ENCODE assay signal across 19 mouse cellular contexts in genomic region chr3:122393836-122394374, GRCm38 (mm10).
A peak's percentile ranks its signal among the peaks of the same experiment; 100 is the strongest.
DNase-seq lines count a peak whose midpoint lies in the region; TF ChIP-seq lines count a peak whose summit lies in the region.
"Had no signal": no experiment of that assay in that cellular context is flagged by ENCODE, and none has a peak within 500 bp of the region (broad histone marks: within the 10 kb centered on the region; RNA-seq: fewer than 3 reads in every experiment).

No protein-coding gene starts in this region.

- no peak; the same call in 1 of the 2 replicates for TF ChIP-seq POLR2A in spleen, adult 2 months (IDR thresholded peaks at IDR 0.05; ENCODE audit: low read depth, low read length)

- WGBS in spleen, adult 2 months = 47% methylated on average over 12 of the region's 12 CpGs

- no peak for TF ChIP-seq CTCF in spleen, adult 2 months (IDR thresholded peaks at IDR 0.05; ENCODE audit: extremely low read depth, insufficient read depth, insufficient read length, insufficient replicate concordance)

- peak overlapping the region; percentile 86 for H3K27ac ChIP-seq in spleen, adult 2 months (ENCODE audit: insufficient read depth, low read length)
- H3K27ac ChIP-seq: embryonic facial prominence, embryonic 10.5 days; forebrain, embryonic 12.5 days; heart, adult 2 months; intestine, embryonic 15.5 days; liver, embryonic 15.5 days; neural tube, embryonic 13.5 days had no signal

- H3K27me3 ChIP-seq in spleen, adult 2 months (ENCODE audit: control insufficient read depth, insufficient read depth, low read length) = no peaks in the 10 kb centered on the region
- H3K27me3 ChIP-seq: forebrain, embryonic 12.5 days; intestine, embryonic 15.5 days; liver, embryonic 15.5 days; neural tube, embryonic 13.5 days had no signal

- no peaks in the 10 kb centered on the region for H3K36me3 ChIP-seq in spleen, adult 2 months (ENCODE audit: control insufficient read depth, insufficient read depth, low read length)
- H3K36me3 ChIP-seq: embryonic facial prominence, embryonic 10.5 days; forebrain, embryonic 12.5 days; intestine, embryonic 15.5 days; liver, embryonic 15.5 days; neural tube, embryonic 13.5 days had no signal

- no peak overlapping the region for H3K4me3 ChIP-seq in spleen, adult 2 months (ENCODE audit: extremely low read depth, insufficient read depth, insufficient read length)
- H3K4me3 ChIP-seq: embryonic facial prominence, embryonic 10.5 days; forebrain, embryonic 12.5 days; heart, adult 2 months; intestine, embryonic 15.5 days; liver, embryonic 15.5 days; neural tube, embryonic 13.5 days had no signal

- DNase-seq in gastrocnemius, postnatal 25 days = peak; percentile 40
- no peak for DNase-seq in gastrocnemius, postnatal 36 days
- DNase-seq in spleen, adult 2 months (ENCODE audit: low read depth in 1 of 2, low spot score in 2 of 2) = peak in 1 of 2 experiments; percentile 48
- no peak for DNase-seq in spleen, postnatal 4 days (ENCODE audit: low spot score in 2 of 2)
- peak; percentile 32 for DNase-seq in brain, adult 2 months (ENCODE audit: low read depth, low spot score)
- DNase-seq in skeletal muscle tissue, adult 2 months (ENCODE audit: low read depth, low spot score) = peak; percentile 38
- no peak for DNase-seq in ovary, postnatal 10 days (ENCODE audit: low spot score)
- DNase-seq: adrenal gland, postnatal 36 days; cerebellum, adult 8-10 months; heart, postnatal 4 days; layer of hippocampus, adult 9-11 months; left cerebral cortex, postnatal 4 days; right cerebral cortex, postnatal 14 days had no signal

- intact Hi-C loops in gastrocnemius, postnatal 36 days (cut with DNase I) = loop anchor here (5.0 kb wide), 1 partner anchor 73 kb away; no protein-coding TSS in a partner anchor

- H3K4me1 ChIP-seq in spleen, adult 2 months (ENCODE audit: control insufficient read depth, insufficient read depth, insufficient read length) = peaks cover 27% of the 10 kb centered on the region; the same call in 1 of the 2 replicates
- H3K4me1 ChIP-seq: forebrain, embryonic 12.5 days; intestine, embryonic 15.5 days; liver, embryonic 15.5 days; neural tube, embryonic 13.5 days had no signal

Comparison
In these comparisons a context has a peak if more than half of its experiments do, and no peak if none do; other contexts are left out.
1. DNase-seq: peak in gastrocnemius, postnatal 25 days (single experiment), brain, adult 2 months (single experiment) and skeletal muscle tissue, adult 2 months (single experiment); none in gastrocnemius, postnatal 36 days (0 of 2), spleen, postnatal 4 days (0 of 2) and ovary, postnatal 10 days (single experiment).